Mouse (Mus musculus) thymus, postnatal 10 days (tissue): ENCODE data around the gene Abcc9.
A peak's percentile ranks its signal among the peaks of the same experiment; 100 is the strongest.
"Not testable (repeated sequence)": the region's sequence is repeated elsewhere in the genome, so short reads cannot be mapped to it uniquely, and the experiment has no call there.

Experiments used
- DNase-seq, 2 experiments: peaks; one replicate each; pipeline ENCODE4 v3.0.0; 2021; ENCODE audit warnings: low spot score in 2 of 2

Gene Abcc9

GRCm38 (mm10) chr6:142703441-142703930 is 1.4 kb upstream of the Abcc9 start:
- DNase-seq, result no peak

GRCm38 (mm10) chr6:142701161-142701560 is 954 bp downstream of the Abcc9 start:
- no peak for DNase-seq

GRCm38 (mm10) chr6:142700753-142701152 is 1.4 kb downstream of the Abcc9 start:
- no peak for DNase-seq

- no peak for DNase-seq
These were observed 10.0 kb downstream of the Abcc9 start for GRCm38 (mm10) chr6:142692085-142692484.

GRCm38 (mm10) chr6:142689673-142690072 is 12.4 kb downstream of the Abcc9 start:
- no peak for DNase-seq

- DNase-seq, result no peak
These were observed 19.0 kb downstream of the Abcc9 start for GRCm38 (mm10) chr6:142682985-142683691.

GRCm38 (mm10) chr6:142670021-142670420 is 32.1 kb downstream of the Abcc9 start:
- no peak for DNase-seq

GRCm38 (mm10) chr6:142669343-142669742 is 32.8 kb downstream of the Abcc9 start:
- no peak for DNase-seq

- no peak for DNase-seq
These were observed 33.3 kb downstream of the Abcc9 start for GRCm38 (mm10) chr6:142668831-142669230.

GRCm38 (mm10) chr6:142668419-142668766 is 33.7 kb downstream of the Abcc9 start:
- DNase-seq, result no peak

GRCm38 (mm10) chr6:142667701-142668418 is 34.3 kb downstream of the Abcc9 start:
- DNase-seq, result no peak

- not testable (repeated sequence) for DNase-seq
These were observed 40.1 kb downstream of the Abcc9 start for GRCm38 (mm10) chr6:142662056-142662455.

GRCm38 (mm10) chr6:142659038-142659437 is 43.1 kb downstream of the Abcc9 start:
- DNase-seq, result peak; percentile 49 to 73

- no peak for DNase-seq
These were observed 47.6 kb downstream of the Abcc9 start for GRCm38 (mm10) chr6:142654561-142654960.

- DNase-seq, result no peak
These were observed 49.9 kb downstream of the Abcc9 start for GRCm38 (mm10) chr6:142652175-142652574.

GRCm38 (mm10) chr6:142649331-142649730 is 52.8 kb downstream of the Abcc9 start:
- DNase-seq, result no peak

GRCm38 (mm10) chr6:142645474-142645873 is 56.6 kb downstream of the Abcc9 start:
- no peak for DNase-seq

GRCm38 (mm10) chr6:142639301-142639700 is 62.8 kb downstream of the Abcc9 start:
- DNase-seq, result no peak

GRCm38 (mm10) chr6:142635654-142636053 is 66.5 kb downstream of the Abcc9 start:
- no peak for DNase-seq

- no peak for DNase-seq
These were observed 66.9 kb downstream of the Abcc9 start for GRCm38 (mm10) chr6:142635185-142635583.

- no peak for DNase-seq
These were observed 67.5 kb downstream of the Abcc9 start for GRCm38 (mm10) chr6:142634530-142635184.

GRCm38 (mm10) chr6:142623351-142623750 is 78.8 kb downstream of the Abcc9 start:
- no peak for DNase-seq

GRCm38 (mm10) chr6:142616659-142617058 is 85.5 kb downstream of the Abcc9 start:
- no peak for DNase-seq
